Mouse (Mus musculus) kidney, adult 2 months (tissue): ENCODE measurements around the gene D330045A20Rik. TPM values are rescaled to one million over a fixed set of nuclear protein-coding genes. Genes with fewer than 3 reads are reported as not detected.
"Not testable (repeated sequence)": the region's sequence is repeated elsewhere in the genome, so short reads cannot be mapped to it uniquely, and the experiment has no call there.

Experiments used
- DNase-seq: peaks from one replicate; pipeline ENCODE4 v3.0.0; 2021
- H3K27ac ChIP-seq: fragments of 200-500 bp; 2 replicates; pipeline ENCODE4 v1.5.1; 2012; ENCODE audit warnings: low read depth, low read length, control low read depth, inconsistent platforms; ENCODE audit not compliant: insufficient read depth
- H3K27me3 ChIP-seq: fragments of 200-500 bp; replicated peaks from 2 replicates; pipeline ENCODE4 v1.6.1; 2012; ENCODE audit warnings: mild to moderate bottlenecking, moderate library complexity, low read length, inconsistent platforms; ENCODE audit not compliant: control insufficient read depth, insufficient read depth
- H3K36me3 ChIP-seq: fragments of 200-500 bp; 2 replicates; pipeline ENCODE4 v1.6.1; 2012; ENCODE audit warnings: mild to moderate bottlenecking, moderate library complexity, low read length, inconsistent platforms; ENCODE audit not compliant: control insufficient read depth, insufficient read depth
- H3K4me1 ChIP-seq: fragments of 200-500 bp; 2 replicates; pipeline ENCODE4 v1.6.1; 2011; ENCODE audit warnings: low read length; ENCODE audit not compliant: control insufficient read depth, insufficient read depth
- H3K4me3 ChIP-seq: fragments of 200-500 bp; 2 replicates; pipeline ENCODE4 v1.5.1; 2011; ENCODE audit warnings: mild to moderate bottlenecking, low read depth, low read length, control low read depth; ENCODE audit not compliant: insufficient read depth
- CTCF ChIP-seq: fragments of 200-500 bp; conservative IDR thresholded peaks from 2 replicates; pipeline ENCODE4 v1.5.1; 2011; ENCODE audit warnings: low read depth, mild to moderate bottlenecking, control low read depth, low read length, moderate library complexity, mixed read lengths; ENCODE audit not compliant: insufficient read depth, insufficient read length
- POLR2A ChIP-seq: fragments of 200-500 bp; IDR thresholded peaks from one replicate; pipeline ENCODE4 v1.6.1; 2011; ENCODE audit warnings: low read depth, low read length, control low read depth
- WGBS: fragments of 180-500 bp; shearing (Covaris S2); methylation state at CpG from one replicate; pipeline ENCODE4 v1.1.7; 2018; 5-methylcytosine and 5-hydroxymethylcytosine counted together
- polyA plus RNA-seq: library from polyadenylated mRNA; depleted of rRNA; stranded (reverse); fragments of >200 nt; gene quantifications from 2 replicates; pipeline ENCODE4 v1.2.3, GENCODE M21; 2012; rRNA removed

Gene D330045A20Rik
- polyA plus RNA-seq, 1 experiment, result 0.86 TPM

DNA sequence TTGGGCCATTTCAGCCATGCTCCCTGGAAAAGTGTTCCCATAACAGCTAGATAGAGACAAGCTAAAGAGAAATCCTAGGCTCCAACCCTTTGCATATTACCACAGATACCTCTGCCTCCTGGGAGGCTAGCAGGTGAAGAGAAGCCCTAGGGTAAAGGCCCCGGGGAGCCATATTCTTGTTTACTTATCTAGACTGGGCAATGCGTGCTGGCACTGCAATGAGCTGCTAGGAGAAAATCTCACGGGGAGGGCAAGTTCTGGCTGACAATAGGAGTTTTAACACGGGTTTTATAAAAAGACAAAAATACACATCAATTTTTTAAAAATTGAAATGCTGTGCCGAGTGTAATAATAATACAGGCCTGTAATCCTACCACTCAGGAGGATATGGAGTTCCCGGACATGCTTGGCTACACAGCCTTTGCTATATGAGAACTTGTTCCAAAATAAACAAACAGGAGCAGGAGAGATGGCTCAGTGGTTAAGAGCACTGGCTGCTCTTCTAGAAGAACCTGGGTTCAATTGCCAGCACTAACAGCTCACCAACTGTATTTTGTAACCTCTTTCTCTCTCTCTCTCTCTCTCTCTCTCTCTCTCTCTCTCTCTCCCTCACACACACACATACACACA, 98.6 kb downstream of the D330045A20Rik start:
- Histone ChIP-seq H3K36me3 (no peaks in the 10 kb centered on the region), H3K4me1 (no peaks in the 10 kb centered on the region), H3K27ac (no peak overlapping the region), H3K27me3 (no peaks in the 10 kb centered on the region), H3K4me3 (no peak overlapping the region)
- peak; percentile 7 for DNase-seq
- TF ChIP-seq POLR2A (no peak), CTCF (no peak)
- WGBS, result 35% methylated on average over 6 of the region's 6 CpGs

DNA sequence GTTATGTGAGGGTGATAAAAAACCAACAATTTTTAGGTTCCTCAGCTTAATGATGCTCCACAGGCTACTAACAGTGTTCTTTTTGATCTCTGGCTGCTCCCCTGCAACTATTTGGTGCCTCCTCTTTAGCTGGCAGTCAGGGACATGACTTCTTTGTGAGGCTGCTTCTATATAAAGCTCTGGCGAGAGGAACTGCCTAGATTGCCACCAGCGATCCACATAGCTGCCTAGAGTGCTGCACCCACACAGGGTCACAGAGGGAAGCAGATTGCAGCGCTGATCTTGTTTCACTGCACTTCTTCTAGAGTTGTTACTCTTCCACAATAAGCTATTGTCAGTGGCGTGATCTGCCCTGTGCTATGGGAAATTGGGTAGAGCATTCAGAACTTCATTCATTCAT, 103.4 kb downstream of the D330045A20Rik start:
- H3K36me3 ChIP-seq, result no peaks in the 10 kb centered on the region
- no peaks in the 10 kb centered on the region for H3K4me1 ChIP-seq
- H3K27ac ChIP-seq, result no peak overlapping the region
- no peak for TF ChIP-seq POLR2A
- no peak for TF ChIP-seq CTCF
- DNase-seq, result no peak
- whole genome bisulfite sequencing, result 36% methylated on average over 4 of the region's 4 CpGs
- no peak overlapping the region for H3K4me3 ChIP-seq
- H3K27me3 ChIP-seq, result no peaks in the 10 kb centered on the region

- WGBS, result 66% methylated on average over 2 of the region's 2 CpGs
- not testable (repeated sequence) for H3K36me3 ChIP-seq, H3K4me1 ChIP-seq, H3K4me3 ChIP-seq, H3K27me3 ChIP-seq, DNase-seq, H3K27ac ChIP-seq
These were observed 106.5 kb downstream of the D330045A20Rik start for GRCm38 (mm10) chrX:139586676-139587075.

DNA sequence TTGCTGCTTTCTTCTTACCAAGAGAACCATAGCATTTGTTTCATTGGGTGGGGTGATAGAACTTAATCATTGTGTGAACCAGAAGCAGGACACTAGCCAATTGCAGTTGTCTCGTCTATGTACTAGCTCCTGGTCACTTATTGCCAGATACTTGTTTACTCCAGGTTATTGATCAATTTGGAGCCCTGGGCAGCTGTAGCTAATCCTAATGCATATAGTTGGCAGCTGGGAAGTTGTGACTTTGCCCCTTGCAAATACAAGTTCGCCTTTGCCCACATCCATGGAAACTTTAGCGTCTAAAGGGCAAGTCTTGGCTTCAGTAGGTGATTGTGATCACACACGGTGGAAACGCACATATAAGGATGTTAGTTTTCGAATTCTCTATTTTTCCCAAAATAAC, 116.2 kb downstream of the D330045A20Rik start:
- no peak overlapping the region for H3K4me3 ChIP-seq
- 65% methylated on average over 6 of the region's 6 CpGs for WGBS
- H3K27ac ChIP-seq, result no peak overlapping the region

More for the DNA sequence above, 116.2 kb downstream of the D330045A20Rik start:
- Histone ChIP-seq H3K36me3 (no peaks in the 10 kb centered on the region), H3K4me1 (no peaks in the 10 kb centered on the region), H3K27me3 (no peaks in the 10 kb centered on the region)
- TF ChIP-seq CTCF (no peak), POLR2A (no peak)
- DNase-seq, result peak; percentile 53

Other genes starting within 250 kb of the D330045A20Rik start
- not detected in 2 replicates for gene Trap1a, start 146.7 kb upstream of the D330045A20Rik start, polyA plus RNA-seq
- 28.9 and 36.1 TPM in 2 replicates for gene Rnf128, start 82.9 kb downstream of the D330045A20Rik start, polyA plus RNA-seq
- gene Tbc1d8b, start 204.6 kb downstream of the D330045A20Rik start, polyA plus RNA-seq, result 1.8 and 2.5 TPM in 2 replicates
- gene Gm15013, start 234.1 kb downstream of the D330045A20Rik start, polyA plus RNA-seq, result 0.23 TPM in 1 of 2 replicates, not detected in the other